Mouse (Mus musculus) olfactory bulb, adult 2 months (tissue): Measurements from ENCODE around the gene Cbr1.

Source experiments
- CTCF ChIP-seq: fragments of 200-500 bp; IDR thresholded peaks from 2 replicates; pipeline ENCODE4 v1.5.1; 2012; ENCODE audit warnings: low read depth, mild to moderate bottlenecking, low read length, moderate library complexity; ENCODE audit not compliant: insufficient read depth
- POLR2A ChIP-seq: fragments of 200-500 bp; IDR thresholded peaks from 2 replicates; pipeline ENCODE4 v1.6.1; 2012; ENCODE audit warnings: mild to moderate bottlenecking, low read depth, low read length, moderate library complexity; ENCODE audit not compliant: insufficient read depth

DNA sequence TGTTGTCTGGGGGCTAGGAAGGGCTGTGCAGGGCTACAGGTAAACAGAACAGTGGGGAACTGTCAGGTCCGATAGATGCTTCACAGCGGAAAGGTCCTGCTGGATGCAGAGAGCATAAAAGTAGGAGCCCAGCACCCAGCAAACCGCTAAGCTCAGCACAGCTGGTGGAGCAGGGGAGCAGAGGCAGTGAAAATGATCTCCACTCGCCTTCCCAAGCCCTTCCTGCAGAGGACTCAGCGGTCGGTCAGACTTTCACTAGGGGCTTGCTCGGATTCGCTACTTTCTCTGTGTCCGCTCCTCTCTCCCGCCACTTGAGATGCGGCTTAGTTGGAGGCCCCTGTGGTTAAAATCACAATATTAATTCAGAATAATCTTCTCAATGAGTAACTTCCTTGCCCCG lies 47.2 kb upstream of the Cbr1 start:
- TF ChIP-seq POLR2A = no peak
- no peak for TF ChIP-seq CTCF
